29 mouse cellular contexts compared by ENCODE assay signal in the genomic region with DNA sequence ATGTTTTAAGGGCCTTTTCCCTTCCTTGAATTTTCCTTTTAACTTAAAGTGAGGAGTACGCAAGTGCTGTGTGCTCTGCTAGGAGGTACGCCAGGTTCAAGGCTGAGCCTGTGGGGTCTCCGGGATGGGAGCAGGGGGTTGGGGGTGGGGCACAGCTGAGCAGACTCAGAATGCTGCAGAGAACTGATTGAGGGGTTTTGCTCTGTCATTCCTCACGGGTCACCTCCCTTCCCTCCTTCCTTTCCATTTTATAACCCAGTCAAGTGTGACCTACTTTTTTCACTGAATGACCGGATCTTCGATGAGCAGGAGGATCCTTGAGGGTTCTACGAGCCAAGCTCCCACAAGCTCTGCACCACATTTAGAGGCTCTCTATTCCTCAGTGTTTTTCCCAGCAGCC.
DNase-seq lines count a peak whose midpoint lies in the region; ATAC-seq and TF ChIP-seq lines count a peak whose summit lies in the region.
"Had no signal": no experiment of that assay in that cellular context is flagged by ENCODE, and none has a peak within 500 bp of the region (broad histone marks: within the 10 kb centered on the region; RNA-seq: fewer than 3 reads in every experiment).

No protein-coding gene starts in this region.

- intact Hi-C loops in left cerebral cortex, adult 2 months (cut with DNase I), result loop anchor here (2.0 to 5.0 kb wide), 2 partner anchors 62 to 107 kb away; no protein-coding TSS in a partner anchor
- intact Hi-C loops in left cerebral cortex, postnatal 10 days (cut with DNase I), result no loop called here

- DNase-seq in kidney, adult 8-10 months, result no peak
- no peak for DNase-seq in left cerebral cortex, adult 2 months (ENCODE audit: extremely low spot score in 1 of 2, low spot score in 2 of 2)
- no peak for DNase-seq in left cerebral cortex, postnatal 10 days (ENCODE audit: extremely low spot score in 1 of 2, low spot score in 2 of 2)
- DNase-seq in retina, embryonic 14.5 days (ENCODE audit: low spot score), result peak; percentile 71
- no peak for DNase-seq in spleen, adult 12 weeks (ENCODE audit: low spot score)
- DNase-seq: adrenal gland, postnatal 10 days; adrenal gland, postnatal 36 days; B cell, adult 2 months; cerebellum, adult 18-20 months; cerebellum, adult 9-10 months; cerebellum, postnatal 25 days; embryo, embryonic 11 days; gastrocnemius, postnatal 25 days; heart, adult 2 months; heart, postnatal 14 days; heart, postnatal 4 days had no signal

- H3K4me1 ChIP-seq in kidney, embryonic 14.5 days (ENCODE audit: control insufficient read depth, insufficient read depth, low read length), result no peaks in the 10 kb centered on the region
- peaks cover 10% of the 10 kb centered on the region for H3K4me1 ChIP-seq in cortical plate, adult 2 months (ENCODE audit: control insufficient read depth, insufficient read depth, low read length)
- H3K4me1 ChIP-seq: embryonic facial prominence, embryonic 10.5 days; embryonic facial prominence, embryonic 13.5 days; heart, embryonic 13.5 days had no signal

- H3K4me3 ChIP-seq in kidney, embryonic 14.5 days (ENCODE audit: low read length), result no peak overlapping the region
- H3K4me3 ChIP-seq in left cerebral cortex, adult 2 months, result no peak overlapping the region
- no peak overlapping the region for H3K4me3 ChIP-seq in cortical plate, adult 2 months (ENCODE audit: insufficient read depth, low read length)
- H3K4me3 ChIP-seq: embryonic facial prominence, embryonic 10.5 days; embryonic facial prominence, embryonic 13.5 days; erythroblast, embryonic 14.5 days; forebrain, embryonic 12.5 days; forebrain, embryonic 15.5 days; heart, adult 2 months; heart, embryonic 10.5 days; heart, embryonic 13.5 days; hindbrain, embryonic 12.5 days had no signal

- no peak overlapping the region for H3K27ac ChIP-seq in kidney, embryonic 14.5 days (ENCODE audit: low read depth, low read length)
- H3K27ac ChIP-seq in left cerebral cortex, adult 2 months, result peak overlapping the region; percentile 76
- H3K27ac ChIP-seq in cortical plate, adult 2 months (ENCODE audit: insufficient read depth, low read length), result peak overlapping the region; percentile 81
- H3K27ac ChIP-seq: embryonic facial prominence, embryonic 10.5 days; embryonic facial prominence, embryonic 13.5 days; forebrain, embryonic 12.5 days; forebrain, embryonic 15.5 days; heart, adult 2 months; heart, embryonic 10.5 days; heart, embryonic 13.5 days; hindbrain, embryonic 12.5 days had no signal

- 22% methylated on average over 7 of the region's 7 CpGs for WGBS in kidney, embryonic 14.5 days

- TF ChIP-seq CTCF in left cerebral cortex, adult 2 months (IDR thresholded peaks at IDR 0.05), result no peak
- TF ChIP-seq CTCF in cortical plate, adult 2 months (IDR thresholded peaks at IDR 0.05; ENCODE audit: extremely low read depth, insufficient read depth, low read length), result no peak

- no peak overlapping the region for H3K4me2 ChIP-seq in kidney, embryonic 14.5 days (replicated peaks; ENCODE audit: low read depth, low read length)
- H3K4me2 ChIP-seq: embryonic facial prominence, embryonic 13.5 days; forebrain, embryonic 12.5 days; forebrain, embryonic 15.5 days; heart, embryonic 13.5 days; hindbrain, embryonic 12.5 days had no signal

- ATAC-seq in kidney, embryonic 14.5 days (ENCODE audit: low FRiP score, low TSS enrichment), result peak; percentile 46; the same call in 1 of the 2 replicates
- ATAC-seq: forebrain, embryonic 15.5 days; Patski had no signal

- no peaks in the 10 kb centered on the region for H3K36me3 ChIP-seq in kidney, embryonic 14.5 days (ENCODE audit: control insufficient read depth, insufficient read depth, low read length)
- H3K36me3 ChIP-seq: forebrain, embryonic 12.5 days; forebrain, embryonic 15.5 days; heart, embryonic 10.5 days; hindbrain, embryonic 12.5 days had no signal

- H3K9ac ChIP-seq in kidney, embryonic 14.5 days (ENCODE audit: low read depth, low read length), result no peak overlapping the region
- H3K9ac ChIP-seq: embryonic facial prominence, embryonic 13.5 days; forebrain, embryonic 12.5 days; forebrain, embryonic 15.5 days; heart, embryonic 13.5 days; hindbrain, embryonic 12.5 days had no signal

- no peak for TF ChIP-seq POLR2A in cortical plate, adult 2 months (IDR thresholded peaks at IDR 0.05; ENCODE audit: extremely low read depth, insufficient read depth, low read length)

- H3K9me3 ChIP-seq in kidney, embryonic 14.5 days (ENCODE audit: control insufficient read depth, low read length), result no peaks in the 10 kb centered on the region
- H3K9me3 ChIP-seq: embryonic facial prominence, embryonic 10.5 days; embryonic facial prominence, embryonic 13.5 days; forebrain, embryonic 12.5 days; forebrain, embryonic 15.5 days; G1E; heart, embryonic 10.5 days; heart, embryonic 13.5 days; hindbrain, embryonic 12.5 days had no signal

- H3K27me3 ChIP-seq in kidney, embryonic 14.5 days (ENCODE audit: control insufficient read depth, insufficient read depth, low read length), result no peaks in the 10 kb centered on the region
- H3K27me3 ChIP-seq: CH12.LX; embryonic facial prominence, embryonic 13.5 days; forebrain, embryonic 12.5 days; forebrain, embryonic 15.5 days; heart, embryonic 13.5 days; hindbrain, embryonic 12.5 days; Patski had no signal
